Mouse (Mus musculus): ENCODE measurements around the gene Mphosph10. TPM values are rescaled to one million over a fixed set of nuclear protein-coding genes. Genes with fewer than 3 reads are reported as not detected.

Mphosph10 gene
- total and polyA plus RNA-seq, 3 experiments: 77.6 to 290 (median 87.9) TPM

DNA sequence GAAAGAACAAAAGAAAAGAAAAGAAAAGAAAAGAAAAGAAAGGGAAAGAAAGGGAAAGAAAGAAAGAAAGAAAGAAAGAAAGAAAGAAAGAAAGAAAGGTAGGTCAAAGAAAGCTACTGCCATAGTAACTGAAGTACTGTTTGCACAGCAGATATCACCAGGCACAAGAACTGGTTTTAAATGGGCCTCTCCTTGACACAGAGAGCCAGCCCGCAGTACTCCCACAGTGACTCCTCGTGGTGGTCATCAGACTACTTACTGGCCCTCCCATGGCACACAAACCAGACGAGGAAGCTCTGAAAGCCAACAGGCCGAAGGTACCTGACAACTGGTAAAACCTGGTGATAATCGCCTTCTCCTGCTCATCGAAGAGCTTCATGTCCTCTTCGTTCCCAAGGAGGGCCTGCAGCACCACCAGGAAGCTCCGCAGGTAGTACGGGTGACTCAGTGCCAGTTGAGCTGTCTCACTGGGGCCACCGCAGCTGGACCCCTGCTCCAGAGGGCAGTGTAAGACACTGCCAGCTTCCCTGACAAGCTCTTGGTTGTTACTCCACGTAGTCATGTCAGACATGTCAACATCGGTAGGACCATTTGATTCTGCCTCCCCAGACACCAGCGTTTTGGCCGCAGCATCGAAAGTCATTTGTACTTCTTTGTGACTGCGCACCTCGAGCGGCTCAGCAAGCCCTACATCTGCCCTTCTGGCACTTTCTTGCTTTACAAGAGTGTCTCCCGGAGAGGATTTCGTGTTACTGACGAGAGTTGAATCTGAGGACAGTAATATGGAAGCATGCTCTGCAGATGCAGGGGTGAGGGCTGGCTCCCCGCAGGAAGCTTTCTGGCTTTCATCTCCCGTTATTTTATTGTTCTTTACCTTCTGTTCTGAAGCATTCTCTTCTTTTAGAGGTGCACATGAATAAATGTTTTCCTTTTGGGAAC is 19.9 kb downstream of the Mphosph10 start:
- Histone ChIP-seq H3K79me2 (ENCODE audit: control insufficient read depth, insufficient read depth, low read length, poor library complexity) (peaks cover 2% of the 10 kb centered on the region; the same call in 1 of the 2 replicates), H3K36me3 (ENCODE audit: control insufficient read depth in 1 of 2, insufficient read depth in 2 of 2, low read length in 2 of 2) (peaks cover 3 to 4% of the 10 kb centered on the region in 2 experiments), H3K4me1 (ENCODE audit: control insufficient read depth in 1 of 2, insufficient read depth in 2 of 2, low read length in 2 of 2) (peaks cover 0 to 3% of the 10 kb centered on the region in 2 experiments; a peak in 1 of 4 replicates), H3K27ac (ENCODE audit: control insufficient read depth, low read depth, low read length) (no peak overlapping the region), H3K4me3 (ENCODE audit: control insufficient read depth in 1 of 2, insufficient read depth in 1 of 2, low read depth in 2 of 2, low read length in 2 of 2) (no peak overlapping the region), H3K9ac (ENCODE audit: control insufficient read depth, low read depth, low read length, poor library complexity, severe bottlenecking) (no peak overlapping the region), H3K9me3 (replicated peaks; ENCODE audit: insufficient read depth, low read length) (no peaks in the 10 kb centered on the region), H3K27me3 (ENCODE audit: control insufficient read depth in 1 of 2, insufficient read depth in 2 of 2, low read length in 2 of 2) (no peaks in the 10 kb centered on the region)
- DNase-seq (ENCODE audit: low read depth, low spot score): no peak
- TF ChIP-seq UBTF (IDR thresholded peaks at IDR 0.05; ENCODE audit: borderline replicate concordance, insufficient read depth, low read depth, low read length) (no peak), TAL1 (IDR thresholded peaks at IDR 0.05; ENCODE audit: low read length) (no peak), E2F4 (IDR thresholded peaks at IDR 0.05; ENCODE audit: borderline replicate concordance, low read depth, low read length) (no peak), MYC (IDR thresholded peaks at IDR 0.05; ENCODE audit: low read depth, low read length) (no peak)

- Histone ChIP-seq H3K4me1 (ENCODE audit: control insufficient read depth in 1 of 2, insufficient read depth in 2 of 2, low read length in 2 of 2) (peaks cover 0 to 3% of the 10 kb centered on the region in 2 experiments; a peak in 1 of 4 replicates), H3K4me3 (ENCODE audit: control insufficient read depth in 1 of 2, insufficient read depth in 1 of 2, low read depth in 2 of 2, low read length in 2 of 2) (no peak overlapping the region), H3K27ac (ENCODE audit: control insufficient read depth, low read depth, low read length) (no peak overlapping the region), H3K9ac (ENCODE audit: control insufficient read depth, low read depth, low read length, poor library complexity, severe bottlenecking) (no peak overlapping the region), H3K9me3 (replicated peaks; ENCODE audit: insufficient read depth, low read length) (no peaks in the 10 kb centered on the region), H3K27me3 (ENCODE audit: control insufficient read depth in 1 of 2, insufficient read depth in 2 of 2, low read length in 2 of 2) (no peaks in the 10 kb centered on the region), H3K79me2 (ENCODE audit: control insufficient read depth, insufficient read depth, low read length, poor library complexity) (peaks cover 2% of the 10 kb centered on the region; the same call in 1 of the 2 replicates), H3K36me3 (ENCODE audit: control insufficient read depth in 1 of 2, insufficient read depth in 2 of 2, low read length in 2 of 2) (peaks cover 0 to 3% of the 10 kb centered on the region in 2 experiments; a peak in 2 of 4 replicates)
- no peak for TF ChIP-seq HCFC1 (IDR thresholded peaks at IDR 0.05; ENCODE audit: low read depth, low read length)
- no peak for TF ChIP-seq CHD2 (IDR thresholded peaks at IDR 0.05; ENCODE audit: low read length)
- no peak for TF ChIP-seq MYB (IDR thresholded peaks at IDR 0.05; ENCODE audit: low read depth, low read length)
- no peak for TF ChIP-seq E2F4 (IDR thresholded peaks at IDR 0.05; ENCODE audit: borderline replicate concordance, low read depth, low read length)
- no peak for TF ChIP-seq GABPA (IDR thresholded peaks at IDR 0.05; ENCODE audit: low read depth, low read length)
- TF ChIP-seq BHLHE40 (IDR thresholded peaks at IDR 0.05; ENCODE audit: borderline replicate concordance, low read depth, low read length): no peak
- TF ChIP-seq MEF2A (IDR thresholded peaks at IDR 0.05; ENCODE audit: extremely low read depth, insufficient replicate concordance, low read depth, low read length, poor library complexity, severe bottlenecking): no peak
- no peak for TF ChIP-seq USF1 (IDR thresholded peaks at IDR 0.05; ENCODE audit: low read depth, low read length)
- no peak for TF ChIP-seq SIN3A (IDR thresholded peaks at IDR 0.05; ENCODE audit: low read length)
- no peak for TF ChIP-seq USF2 (IDR thresholded peaks at IDR 0.05; ENCODE audit: borderline replicate concordance in 1 of 2, insufficient read depth in 1 of 2, low read depth in 1 of 2, low read length in 2 of 2)
- no peak for TF ChIP-seq RAD21 (IDR thresholded peaks at IDR 0.05; ENCODE audit: low read depth, low read length)
- TF ChIP-seq ZNF384 (IDR thresholded peaks at IDR 0.05; ENCODE audit: low read depth, low read length): no peak
- TF ChIP-seq TBP (IDR thresholded peaks at IDR 0.05; ENCODE audit: low read depth, low read length): no peak
- TF ChIP-seq KAT2A (conservative IDR thresholded peaks at IDR 0.05; ENCODE audit: low read depth, low read length): no peak
- TF ChIP-seq RCOR1 (IDR thresholded peaks at IDR 0.05; ENCODE audit: low read depth, low read length): no peak
- no peak for TF ChIP-seq NRF1 (IDR thresholded peaks at IDR 0.05; ENCODE audit: insufficient read depth, low read depth, low read length, poor library complexity, severe bottlenecking)
- no peak for TF ChIP-seq ETS1 (IDR thresholded peaks at IDR 0.05; ENCODE audit: low read depth, low read length)
- DNase-seq (ENCODE audit: low read depth, low spot score): no peak
Observed at GRCm38 (mm10) chr7:64369841-64370240, 22.2 kb downstream of the Mphosph10 start.

Data from MEL (cell line).